Mouse (Mus musculus) bone marrow, adult 2 months (tissue): ENCODE data around the gene Snx30. TPM values are rescaled to one million over a fixed set of nuclear protein-coding genes. Genes with fewer than 3 reads are reported as not detected.

Experiments
- H3K27ac ChIP-seq: fragments of 200-500 bp; 2 replicates; pipeline ENCODE4 v1.5.1; 2012; ENCODE audit warnings: low read depth, mild to moderate bottlenecking, control low read depth, inconsistent platforms, low read length; ENCODE audit not compliant: control insufficient read depth, poor library complexity, insufficient read depth
- H3K4me1 ChIP-seq: fragments of 200-500 bp; 2 replicates; pipeline ENCODE4 v1.6.1; 2011; ENCODE audit warnings: low read length; ENCODE audit not compliant: control insufficient read depth, insufficient read depth
- H3K4me3 ChIP-seq: fragments of 200-500 bp; replicated peaks from 2 replicates; pipeline ENCODE3; 2011; ENCODE audit warnings: mild to moderate bottlenecking, low read depth, low read length, control low read depth; ENCODE audit not compliant: control insufficient read depth
- CTCF ChIP-seq: fragments of 200-500 bp; IDR thresholded peaks from 2 replicates; pipeline ENCODE4 v1.5.1; 2011; ENCODE audit warnings: low read length, control low read depth; ENCODE audit not compliant: control insufficient read depth, insufficient read depth
- POLR2A ChIP-seq: fragments of 200-500 bp; IDR thresholded peaks from 2 replicates; pipeline ENCODE4 v1.6.1; 2011; ENCODE audit warnings: low read depth, mild to moderate bottlenecking, control low read depth, low read length, borderline replicate concordance; ENCODE audit not compliant: control insufficient read depth
- WGBS: fragments of 180-500 bp; shearing (Covaris S2); methylation state at CpG from one replicate; pipeline ENCODE4 v1.1.7; 2018; 5-methylcytosine and 5-hydroxymethylcytosine counted together
- polyA plus RNA-seq: library from polyadenylated mRNA; stranded (reverse); fragments of >200 nt; gene quantifications from 2 replicates; pipeline ENCODE4 v1.2.4, GENCODE M21; 2011; ENCODE audit warnings: low replicate concordance; ENCODE audit not compliant: missing spikeins, insufficient read depth, insufficient read length

Snx30 gene
- polyA plus RNA-seq, 1 experiment: 24.2 TPM

- Histone ChIP-seq H3K4me1 (no peaks in the 10 kb centered on the region; the same call in 1 of the 2 replicates), H3K4me3 (no peak overlapping the region), H3K27ac (no peak overlapping the region)
- no peak for TF ChIP-seq POLR2A
- TF ChIP-seq CTCF: no peak
- WGBS: 85% methylated on average over 6 of the region's 6 CpGs
Observed at GRCm38 (mm10) chr4:59890086-59890600, 84.5 kb downstream of the Snx30 start.

DNA sequence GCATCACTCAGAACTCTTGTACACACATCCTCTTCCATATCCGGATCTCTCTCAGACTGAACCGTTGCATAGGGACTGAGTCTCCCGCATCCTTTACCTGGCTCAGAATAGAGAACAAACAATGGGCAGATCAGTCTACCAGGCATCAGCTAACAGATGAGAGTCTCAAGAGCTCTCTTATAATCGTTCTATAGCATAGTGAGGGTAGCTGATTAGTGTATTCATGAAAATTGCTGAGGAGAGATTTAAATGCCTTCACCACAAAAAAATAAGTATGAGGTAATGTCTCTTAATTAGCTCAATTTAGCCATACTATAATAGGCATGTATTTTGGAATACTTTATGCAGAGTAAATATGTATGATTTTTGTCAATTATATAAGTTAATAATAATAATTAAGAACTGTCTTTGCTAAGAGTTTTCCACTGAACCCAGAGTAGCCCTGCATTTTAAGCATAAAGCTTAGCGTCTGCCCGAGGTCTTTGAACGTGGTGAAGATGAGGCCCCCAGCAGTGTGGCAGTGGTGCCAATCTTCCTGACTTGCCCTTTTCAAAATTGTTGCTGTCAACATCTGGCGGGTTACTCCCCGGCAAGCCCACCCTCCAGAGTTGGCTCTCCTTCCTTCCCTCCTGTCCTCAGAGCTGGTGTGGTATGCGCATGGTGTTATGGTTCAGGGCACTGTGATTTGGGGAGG, 86.2 kb downstream of the Snx30 start:
- 84% methylated on average over 10 of the region's 10 CpGs for WGBS
- no peak overlapping the region for H3K27ac ChIP-seq
- no peak for TF ChIP-seq POLR2A
- TF ChIP-seq CTCF: no peak
- H3K4me3 ChIP-seq: no peak overlapping the region
- H3K4me1 ChIP-seq: no peaks in the 10 kb centered on the region; the same call in 1 of the 2 replicates

- TF ChIP-seq POLR2A (no peak), CTCF (no peak)
- WGBS: 92% methylated on average over 5 of the region's 5 CpGs
Observed at GRCm38 (mm10) chr4:59892731-59893130, 87.1 kb downstream of the Snx30 start.

DNA sequence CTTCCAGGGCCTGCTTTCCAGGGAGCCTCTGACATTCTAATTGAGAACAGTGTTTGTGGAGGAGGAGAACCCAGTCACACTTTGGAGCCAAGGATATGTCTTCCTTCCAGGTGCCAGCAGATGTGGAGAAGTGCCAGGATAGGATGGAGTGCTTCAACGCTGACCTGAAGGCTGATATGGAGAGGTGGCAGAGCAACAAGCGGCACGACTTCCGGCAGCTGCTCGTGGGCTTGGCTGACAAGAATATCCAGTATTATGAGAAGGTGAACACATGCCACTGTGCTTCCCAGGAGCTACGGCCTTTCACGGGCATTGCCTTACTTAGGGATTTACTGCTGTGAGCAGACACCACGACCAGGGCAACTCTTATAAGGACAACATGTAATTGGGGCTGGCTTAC, 88.8 kb downstream of the Snx30 start:
- 83% methylated on average over 8 of the region's 8 CpGs for WGBS
- TF ChIP-seq POLR2A (no peak), CTCF (no peak)
- no peaks in the 10 kb centered on the region for H3K4me1 ChIP-seq
- H3K4me3 ChIP-seq: no peak overlapping the region
- H3K27ac ChIP-seq: no peak overlapping the region

More at GRCm38 (mm10) chr4:59892731-59893130, 87.1 kb downstream of the Snx30 start:
- Histone ChIP-seq H3K4me1 (no peaks in the 10 kb centered on the region; the same call in 1 of the 2 replicates), H3K4me3 (no peak overlapping the region), H3K27ac (no peak overlapping the region)

- Histone ChIP-seq H3K4me1 (no peaks in the 10 kb centered on the region), H3K27ac (no peak overlapping the region), H3K4me3 (no peak overlapping the region)
- WGBS: 45% methylated on average over 3 of the region's 3 CpGs
- no peak for TF ChIP-seq CTCF
- no peak for TF ChIP-seq POLR2A
Observed at GRCm38 (mm10) chr4:59894977-59895575, 89.4 kb downstream of the Snx30 start.

DNA sequence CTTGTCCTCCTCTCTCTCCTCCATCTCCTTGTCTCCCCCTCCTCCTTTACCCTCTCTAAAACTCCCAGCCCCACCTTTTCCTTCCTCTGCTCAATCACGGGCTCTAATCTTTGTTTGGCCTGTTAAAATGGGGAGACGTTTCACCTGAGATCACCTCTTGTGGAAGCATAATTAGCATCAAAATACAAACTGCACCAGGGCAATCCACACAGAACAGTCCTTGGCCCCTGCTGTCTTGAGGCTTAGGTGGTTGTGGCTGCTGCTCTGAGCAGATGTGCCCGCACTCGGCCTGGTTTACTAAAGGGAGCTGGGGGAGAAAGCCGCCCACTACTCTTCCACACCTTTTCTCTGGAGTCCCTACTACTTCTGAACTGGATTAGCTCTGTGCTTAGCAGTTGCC, 90.4 kb downstream of the Snx30 start:
- Histone ChIP-seq H3K4me1 (no peaks in the 10 kb centered on the region), H3K4me3 (no peak overlapping the region), H3K27ac (no peak overlapping the region)
- no peak for TF ChIP-seq CTCF
- no peak for TF ChIP-seq POLR2A
- WGBS: 72% methylated on average over 5 of the region's 5 CpGs

- Histone ChIP-seq H3K4me3 (no peak overlapping the region), H3K27ac (0 out of 2 replicates have a peak overlapping the region, but pooled peaks have one; percentile 11), H3K4me1 (no peaks in the 10 kb centered on the region)
- no peak for TF ChIP-seq POLR2A
- no peak for TF ChIP-seq CTCF
- 85% methylated on average over 12 of the region's 12 CpGs for WGBS
Observed at GRCm38 (mm10) chr4:59897814-59898520, 92.3 kb downstream of the Snx30 start.

- WGBS: 83% methylated on average over 9 of the region's 9 CpGs
- no peak for TF ChIP-seq CTCF
- TF ChIP-seq POLR2A: no peak
- no peak overlapping the region for H3K27ac ChIP-seq
- no peak overlapping the region for H3K4me3 ChIP-seq
- no peaks in the 10 kb centered on the region for H3K4me1 ChIP-seq
Observed at GRCm38 (mm10) chr4:59898521-59898919, 92.9 kb downstream of the Snx30 start.
